Mouse (Mus musculus): ENCODE measurements around the gene Dusp14. TPM values are rescaled to one million over a fixed set of nuclear protein-coding genes. Genes with fewer than 3 reads are reported as not detected.

The Dusp14 gene
- polyA plus RNA-seq (2015; fragmentation: Nextera tagmentation; extraction: Ambion mirVana) = 0.91 and 0.99 TPM in 2 replicates

DNA sequence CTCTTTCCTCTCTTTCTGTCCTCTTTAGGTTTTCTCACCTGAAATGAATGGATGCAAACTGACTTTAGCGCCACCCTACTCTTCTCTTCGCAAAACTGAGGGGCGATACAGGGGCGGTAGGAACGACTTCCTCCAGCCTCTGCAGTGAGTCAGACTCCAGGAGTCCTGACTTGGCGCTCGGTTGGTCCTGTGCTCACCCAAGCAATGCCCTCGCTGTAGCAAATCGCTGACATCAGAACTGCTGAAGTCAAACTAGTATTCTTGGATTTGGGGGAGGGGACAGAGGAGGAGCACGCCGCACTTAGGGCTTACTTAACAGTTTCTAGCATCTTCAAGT lies at the start of gene Dusp14:
TSS of gene Dusp14 (minus strand) at position 228 of the 337 bp plus-strand sequence.

Other genes starting within 250 kb of the Dusp14 start
- gene Hnf1b, start 219.2 kb downstream of the Dusp14 start, polyA plus RNA-seq (2015; fragmentation: Nextera tagmentation; extraction: Ambion mirVana) = 0.24 TPM in 1 of 2 replicates, not detected in the other
- 20.6 and 21.3 TPM in 2 replicates for gene Ddx52, start 127.2 kb downstream of the Dusp14 start, polyA plus RNA-seq (2015; fragmentation: Nextera tagmentation; extraction: Ambion mirVana)
- 5.5 and 6.0 TPM in 2 replicates for gene Synrg, start 104.8 kb downstream of the Dusp14 start, polyA plus RNA-seq (2015; fragmentation: Nextera tagmentation; extraction: Ambion mirVana)
- 14.1 and 14.9 TPM in 2 replicates for gene Tada2a, start 60.3 kb upstream of the Dusp14 start, polyA plus RNA-seq (2015; fragmentation: Nextera tagmentation; extraction: Ambion mirVana)
- 2.8 TPM in 2 replicates for gene Acaca, start 60.4 kb upstream of the Dusp14 start, polyA plus RNA-seq (2015; fragmentation: Nextera tagmentation; extraction: Ambion mirVana)
- not detected in 2 replicates for gene Gm11437, start 98.2 kb upstream of the Dusp14 start, polyA plus RNA-seq (2015; fragmentation: Nextera tagmentation; extraction: Ambion mirVana)